Mouse (Mus musculus): Measurements from ENCODE around the gene Klhdc1.

DNA sequence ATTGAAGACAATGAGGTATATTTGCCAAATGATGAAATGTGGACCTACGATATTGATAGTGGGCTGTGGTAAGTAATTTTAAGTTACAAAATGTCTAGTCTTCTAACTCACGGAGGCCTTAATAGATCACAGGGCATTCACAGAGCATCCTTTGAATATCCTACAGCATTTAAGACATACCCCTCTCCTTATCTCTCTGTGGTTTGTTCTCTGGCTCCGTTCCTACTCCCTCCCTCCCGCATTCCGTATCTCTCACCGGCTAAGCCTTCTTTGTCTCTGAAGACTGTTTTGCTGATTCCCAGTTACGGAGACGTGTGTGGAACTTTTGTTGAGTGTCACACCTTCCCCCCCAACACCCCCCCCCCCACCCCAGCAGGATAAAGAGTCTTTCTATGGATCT, 9.8 kb downstream of the Klhdc1 start:
- TF ChIP-seq POLR2A (IDR thresholded peaks at IDR 0.05; ENCODE audit: low read depth, low read length), result no peak
- no peak for TF ChIP-seq CTCF (conservative IDR thresholded peaks at IDR 0.05 in 1 of 2, IDR thresholded peaks at IDR 0.05 in 1 of 2; ENCODE audit: low read depth in 2 of 2, low read length in 2 of 2)
- no peak for TF ChIP-seq GABPA (IDR thresholded peaks at IDR 0.05; ENCODE audit: insufficient replicate concordance, low read depth, low read length)
- TF ChIP-seq ZC3H11A (IDR thresholded peaks at IDR 0.05; ENCODE audit: low read depth, low read length), result no peak
- TF ChIP-seq JUND (conservative IDR thresholded peaks at IDR 0.05; ENCODE audit: low read depth, low read length), result no peak
- no peak for TF ChIP-seq TCF12 (IDR thresholded peaks at IDR 0.05; ENCODE audit: low read depth, low read length)
- no peak for TF ChIP-seq POLR2AphosphoS2 (IDR thresholded peaks at IDR 0.05; ENCODE audit: low read depth, low read length)
- no peak for TF ChIP-seq USF2 (conservative IDR thresholded peaks at IDR 0.05; ENCODE audit: low read depth, low read length)
- TF ChIP-seq USF1 (IDR thresholded peaks at IDR 0.05; ENCODE audit: low read depth, low read length), result no peak
- TF ChIP-seq HCFC1 (IDR thresholded peaks at IDR 0.05; ENCODE audit: low read depth, low read length), result no peak
- TF ChIP-seq EP300 (IDR thresholded peaks at IDR 0.05; ENCODE audit: low read length), result no peak
- TF ChIP-seq PAX5 (IDR thresholded peaks at IDR 0.05; ENCODE audit: low read length), result no peak
- no peak for TF ChIP-seq ZKSCAN1 (IDR thresholded peaks at IDR 0.05; ENCODE audit: borderline replicate concordance, low read depth, low read length)
- TF ChIP-seq MXI1 (IDR thresholded peaks at IDR 0.05; ENCODE audit: low read depth, low read length), result no peak
